Mouse (Mus musculus): ENCODE results near the gene Nup50. TPM values are rescaled to one million over a fixed set of nuclear protein-coding genes. Genes with fewer than 3 reads are reported as not detected.

Nup50 gene
- polyA plus RNA-seq, 1 experiment from 2014 or later: 32.7 TPM

DNA sequence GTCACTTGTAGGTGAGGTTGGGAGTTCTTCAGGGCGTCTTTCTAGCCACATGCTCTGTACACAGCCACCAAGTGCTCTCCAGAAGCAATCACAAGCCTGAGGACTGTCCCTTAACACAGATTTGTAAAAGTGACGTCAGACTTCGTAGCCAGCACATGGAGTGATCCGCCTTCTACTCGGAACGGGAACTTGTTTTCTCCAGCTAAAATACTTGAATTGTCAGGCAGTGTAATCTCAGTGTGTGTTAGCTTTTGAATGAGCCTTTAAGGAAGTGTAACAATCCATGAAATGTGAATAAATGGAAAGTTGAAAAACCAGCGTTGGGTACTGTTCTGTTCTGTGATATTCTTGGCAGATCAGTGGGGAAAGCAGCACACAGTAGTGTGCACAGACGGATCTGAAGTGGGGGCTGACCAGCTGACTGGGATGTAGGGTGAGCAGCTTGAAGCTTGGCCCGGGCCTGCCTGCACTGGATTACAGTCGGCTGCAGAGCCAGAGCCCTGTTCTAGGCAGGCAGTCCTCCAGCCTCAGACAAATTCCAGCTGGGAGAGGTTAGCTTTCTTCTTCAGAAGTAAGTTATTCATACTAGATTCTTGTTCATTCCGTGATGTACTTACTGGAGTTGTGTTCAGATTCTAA is 19.6 kb downstream of the Nup50 start:
- no peak overlapping the region for H3K27ac ChIP-seq (ENCODE audit: low read length)
- H3K27me3 ChIP-seq (replicated peaks; ENCODE audit: control insufficient read depth, insufficient read depth, low read length): no peaks in the 10 kb centered on the region
- no peak overlapping the region for H3K4me3 ChIP-seq (ENCODE audit: low read length)
- H3K9me3 ChIP-seq (ENCODE audit: control insufficient read depth, low read length): no peaks in the 10 kb centered on the region
- H3K4me1 ChIP-seq (ENCODE audit: control insufficient read depth, insufficient read depth, low read length): no peaks in the 10 kb centered on the region
- no peak for ATAC-seq
- H3K4me2 ChIP-seq (ENCODE audit: low read depth, low read length): no peak overlapping the region
- 70% methylated on average over 11 of the region's 11 CpGs for WGBS
- peaks cover 18% of the 10 kb centered on the region for H3K36me3 ChIP-seq (ENCODE audit: control insufficient read depth, insufficient read depth, low read length)
- no peak overlapping the region for H3K9ac ChIP-seq (ENCODE audit: low read depth, low read length)

DNA sequence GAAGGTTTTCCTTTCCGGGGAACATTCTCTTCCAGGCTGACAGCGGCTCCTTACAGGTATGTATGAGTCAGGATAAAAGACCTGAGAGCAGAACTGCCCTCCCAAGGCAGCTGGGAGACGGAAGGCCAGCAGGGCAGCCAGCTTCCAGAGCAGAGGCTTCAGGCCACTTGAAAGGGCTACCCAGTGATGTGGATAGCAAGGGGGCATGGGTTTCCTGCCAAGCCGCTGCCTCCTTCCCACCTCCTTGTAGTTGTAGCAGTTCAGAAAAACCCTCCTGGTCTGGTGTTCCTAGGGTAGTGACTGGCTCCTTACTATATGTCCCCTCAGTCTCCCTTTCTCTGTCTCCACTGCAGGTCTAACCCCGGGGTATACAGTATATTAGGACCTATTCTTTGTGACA is 21.1 kb downstream of the Nup50 start:
- 83% methylated on average over 5 of the region's 5 CpGs for WGBS
- no peaks in the 10 kb centered on the region for H3K9me3 ChIP-seq (ENCODE audit: control insufficient read depth, low read length)
- no peak overlapping the region for H3K4me3 ChIP-seq (ENCODE audit: low read length)
- no peak overlapping the region for H3K9ac ChIP-seq (ENCODE audit: low read depth, low read length)
- H3K4me1 ChIP-seq (ENCODE audit: control insufficient read depth, insufficient read depth, low read length): no peaks in the 10 kb centered on the region
- peaks cover 16% of the 10 kb centered on the region for H3K36me3 ChIP-seq (ENCODE audit: control insufficient read depth, insufficient read depth, low read length)
- H3K4me2 ChIP-seq (ENCODE audit: low read depth, low read length): no peak overlapping the region
- no peak overlapping the region for H3K27ac ChIP-seq (ENCODE audit: low read length)
- H3K27me3 ChIP-seq (replicated peaks; ENCODE audit: control insufficient read depth, insufficient read depth, low read length): no peaks in the 10 kb centered on the region
- ATAC-seq: no peak

DNA sequence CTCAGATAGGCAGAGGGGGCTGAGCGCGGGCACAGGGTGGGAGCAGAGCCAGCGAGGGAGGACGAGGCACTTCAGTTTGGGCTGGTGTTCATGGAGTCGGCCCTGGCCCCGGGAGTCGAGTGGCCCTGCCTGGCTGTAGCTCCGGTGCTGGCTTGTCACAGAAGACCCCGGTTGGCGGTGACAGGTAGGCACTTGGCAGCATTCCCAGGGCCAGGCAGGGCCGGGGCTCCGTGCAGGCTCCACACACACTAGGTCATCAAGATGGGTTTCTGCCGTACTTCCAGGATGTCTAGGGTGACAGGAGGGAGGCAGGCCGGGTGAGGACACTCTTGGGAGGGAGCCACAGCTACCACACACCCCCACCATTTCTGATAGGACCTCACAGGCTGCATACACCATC is 25.8 kb downstream of the Nup50 start:
- no peak overlapping the region for H3K9ac ChIP-seq (ENCODE audit: low read depth, low read length)
- H3K4me2 ChIP-seq (ENCODE audit: low read depth, low read length): no peak overlapping the region
- H3K4me1 ChIP-seq (ENCODE audit: control insufficient read depth, insufficient read depth, low read length): no peaks in the 10 kb centered on the region
- ATAC-seq: no peak
- H3K36me3 ChIP-seq (ENCODE audit: control insufficient read depth, insufficient read depth, low read length): peaks cover 11% of the 10 kb centered on the region
- H3K9me3 ChIP-seq (ENCODE audit: control insufficient read depth, low read length): no peaks in the 10 kb centered on the region
- no peak overlapping the region for H3K27ac ChIP-seq (ENCODE audit: low read length)
- H3K27me3 ChIP-seq (replicated peaks; ENCODE audit: control insufficient read depth, insufficient read depth, low read length): no peaks in the 10 kb centered on the region
- no peak overlapping the region for H3K4me3 ChIP-seq (ENCODE audit: low read length)
- WGBS: 89% methylated on average over 14 of the region's 14 CpGs

DNA sequence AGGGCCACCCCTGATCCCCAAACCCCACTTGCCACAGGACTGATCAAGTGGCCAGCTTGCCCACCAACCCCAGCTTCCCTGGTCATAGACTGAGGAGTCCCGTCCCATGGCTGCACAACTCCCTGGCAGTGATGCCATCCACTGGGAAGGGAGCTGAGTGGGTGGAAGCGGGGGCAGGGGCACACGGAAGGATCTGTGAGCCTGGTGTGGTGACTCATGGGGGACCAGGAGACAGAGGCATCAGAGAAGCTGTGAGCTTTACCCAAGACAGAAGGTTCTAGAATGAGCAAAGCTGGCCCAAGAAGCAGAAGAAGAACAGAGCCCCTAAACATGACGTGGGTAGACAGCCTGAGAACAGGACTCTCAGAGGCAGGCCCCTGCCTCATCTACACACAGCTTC is 26.8 kb downstream of the Nup50 start:
- Histone ChIP-seq H3K4me2 (ENCODE audit: low read depth, low read length) (no peak overlapping the region), H3K36me3 (ENCODE audit: control insufficient read depth, insufficient read depth, low read length) (peaks cover 11% of the 10 kb centered on the region), H3K9me3 (ENCODE audit: control insufficient read depth, low read length) (no peaks in the 10 kb centered on the region), H3K4me3 (ENCODE audit: low read length) (no peak overlapping the region), H3K4me1 (ENCODE audit: control insufficient read depth, insufficient read depth, low read length) (no peaks in the 10 kb centered on the region), H3K9ac (ENCODE audit: low read depth, low read length) (no peak overlapping the region), H3K27me3 (replicated peaks; ENCODE audit: control insufficient read depth, insufficient read depth, low read length) (no peaks in the 10 kb centered on the region), H3K27ac (ENCODE audit: low read length) (no peak overlapping the region)
- ATAC-seq: no peak
- WGBS: 83% methylated on average over 4 of the region's 4 CpGs

DNA sequence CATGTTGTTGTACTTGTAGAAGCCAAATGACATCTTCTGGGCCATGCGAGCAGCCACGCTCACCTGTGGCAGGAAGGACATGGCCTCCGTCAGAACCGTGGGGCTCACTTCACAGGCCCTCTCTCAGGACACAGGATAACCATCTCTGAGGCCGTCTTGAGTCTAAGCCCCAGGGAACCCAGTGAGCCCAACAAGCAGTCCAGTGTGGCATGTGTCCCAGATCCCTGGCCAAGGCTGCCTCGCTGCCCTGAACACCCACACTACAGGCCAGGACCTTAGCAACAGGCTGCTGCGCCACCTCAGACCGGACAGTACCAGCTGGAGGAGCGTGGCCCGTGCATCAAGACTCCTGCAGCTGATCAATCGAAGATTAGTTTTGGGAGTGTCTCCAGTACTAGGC is 30.0 kb downstream of the Nup50 start:
- H3K4me2 ChIP-seq (ENCODE audit: low read depth, low read length): no peak overlapping the region
- peaks cover 11% of the 10 kb centered on the region for H3K36me3 ChIP-seq (ENCODE audit: control insufficient read depth, insufficient read depth, low read length)
- WGBS: 92% methylated on average over 11 of the region's 11 CpGs
- no peaks in the 10 kb centered on the region for H3K27me3 ChIP-seq (replicated peaks; ENCODE audit: control insufficient read depth, insufficient read depth, low read length)
- no peak overlapping the region for H3K27ac ChIP-seq (ENCODE audit: low read length)
- ATAC-seq: no peak
- no peak overlapping the region for H3K9ac ChIP-seq (ENCODE audit: low read depth, low read length)
- H3K4me3 ChIP-seq (ENCODE audit: low read length): no peak overlapping the region
- H3K9me3 ChIP-seq (ENCODE audit: control insufficient read depth, low read length): no peaks in the 10 kb centered on the region
- H3K4me1 ChIP-seq (ENCODE audit: control insufficient read depth, insufficient read depth, low read length): no peaks in the 10 kb centered on the region

DNA sequence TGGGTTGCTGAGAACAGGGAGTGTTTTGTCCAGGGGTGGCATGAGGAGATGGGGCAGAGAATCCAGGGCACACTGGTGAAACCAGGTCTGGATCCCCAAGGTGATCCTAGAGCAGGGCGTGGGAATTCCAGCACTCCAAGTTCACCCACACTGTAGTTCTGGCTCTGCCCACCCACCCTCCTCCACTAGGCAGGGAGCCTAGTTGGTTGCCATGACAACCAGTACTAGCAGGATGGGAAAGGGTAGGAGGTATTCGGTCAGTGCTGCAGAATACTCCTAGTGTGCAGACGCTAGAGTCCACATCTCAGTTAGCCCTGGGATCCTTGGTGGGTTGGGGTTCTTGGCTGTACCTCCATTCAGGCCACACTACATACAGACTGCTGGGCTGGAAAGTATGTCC is 34.6 kb downstream of the Nup50 start:
- ATAC-seq: no peak
- 30% methylated on average over 3 of the region's 3 CpGs for WGBS
- Histone ChIP-seq H3K27ac (ENCODE audit: low read length) (no peak overlapping the region), H3K27me3 (replicated peaks; ENCODE audit: control insufficient read depth, insufficient read depth, low read length) (no peaks in the 10 kb centered on the region), H3K36me3 (ENCODE audit: control insufficient read depth, insufficient read depth, low read length) (peaks cover 5% of the 10 kb centered on the region; the same call in 1 of the 2 replicates), H3K4me1 (ENCODE audit: control insufficient read depth, insufficient read depth, low read length) (peaks cover 3% of the 10 kb centered on the region; the same call in 1 of the 2 replicates), H3K4me2 (ENCODE audit: low read depth, low read length) (no peak overlapping the region), H3K4me3 (ENCODE audit: low read length) (no peak overlapping the region), H3K9ac (ENCODE audit: low read depth, low read length) (no peak overlapping the region), H3K9me3 (ENCODE audit: control insufficient read depth, low read length) (no peaks in the 10 kb centered on the region)

DNA sequence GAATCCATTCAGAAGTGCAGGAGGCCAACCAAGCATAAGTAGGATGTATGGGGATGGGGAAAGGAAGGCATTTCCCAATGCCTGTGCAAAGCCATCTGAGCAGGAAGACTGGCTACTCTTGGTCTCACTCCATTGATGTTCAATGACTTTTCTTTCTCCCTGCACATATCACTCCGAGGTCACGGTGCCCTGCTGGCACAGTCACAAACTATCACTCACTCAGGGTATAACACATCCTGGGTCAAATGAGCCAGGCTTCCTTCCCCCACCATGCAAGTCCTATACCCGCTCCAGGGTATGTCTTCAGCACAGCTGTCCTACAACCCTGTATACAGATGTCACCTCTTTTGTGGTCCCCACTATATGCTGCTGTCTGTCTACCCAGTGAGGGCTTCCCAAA is 35.1 kb downstream of the Nup50 start:
- 96% methylated on average over 3 of the region's 3 CpGs for WGBS
- Histone ChIP-seq H3K4me3 (ENCODE audit: low read length) (no peak overlapping the region), H3K9me3 (ENCODE audit: control insufficient read depth, low read length) (no peaks in the 10 kb centered on the region), H3K4me2 (ENCODE audit: low read depth, low read length) (no peak overlapping the region), H3K4me1 (ENCODE audit: control insufficient read depth, insufficient read depth, low read length) (peaks cover 3% of the 10 kb centered on the region; the same call in 1 of the 2 replicates), H3K9ac (ENCODE audit: low read depth, low read length) (no peak overlapping the region), H3K27ac (ENCODE audit: low read length) (no peak overlapping the region), H3K27me3 (replicated peaks; ENCODE audit: control insufficient read depth, insufficient read depth, low read length) (no peaks in the 10 kb centered on the region), H3K36me3 (ENCODE audit: control insufficient read depth, insufficient read depth, low read length) (peaks cover 3% of the 10 kb centered on the region; the same call in 1 of the 2 replicates)
- no peak for ATAC-seq

DNA sequence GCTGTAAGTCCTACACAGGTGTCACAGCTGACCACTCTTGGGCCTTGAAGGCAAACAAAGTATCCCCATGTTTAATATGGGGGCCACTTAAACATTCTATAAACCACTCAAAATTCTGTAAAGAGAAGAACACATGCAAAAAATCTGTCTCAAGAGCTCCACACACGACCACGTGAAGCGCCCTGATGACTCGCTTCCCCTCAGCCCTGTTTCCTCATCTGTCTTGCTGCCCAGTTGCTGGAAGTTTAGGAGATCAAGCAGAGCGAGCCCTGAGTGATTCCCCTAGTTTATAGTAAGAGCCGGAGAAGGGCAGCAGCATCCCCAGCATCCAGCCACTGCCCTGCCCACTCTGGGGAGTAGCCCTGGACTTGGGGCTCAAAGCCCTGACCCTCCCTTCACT is 36.7 kb downstream of the Nup50 start:
- ATAC-seq: no peak
- Histone ChIP-seq H3K36me3 (ENCODE audit: control insufficient read depth, insufficient read depth, low read length) (no peaks in the 10 kb centered on the region), H3K27me3 (replicated peaks; ENCODE audit: control insufficient read depth, insufficient read depth, low read length) (no peaks in the 10 kb centered on the region), H3K4me1 (ENCODE audit: control insufficient read depth, insufficient read depth, low read length) (peaks cover 3% of the 10 kb centered on the region; the same call in 1 of the 2 replicates), H3K27ac (ENCODE audit: low read length) (no peak overlapping the region), H3K4me2 (ENCODE audit: low read depth, low read length) (no peak overlapping the region), H3K4me3 (ENCODE audit: low read length) (no peak overlapping the region), H3K9me3 (ENCODE audit: control insufficient read depth, low read length) (no peaks in the 10 kb centered on the region), H3K9ac (ENCODE audit: low read depth, low read length) (no peak overlapping the region)
- WGBS: 75% methylated on average over 6 of the region's 6 CpGs

DNA sequence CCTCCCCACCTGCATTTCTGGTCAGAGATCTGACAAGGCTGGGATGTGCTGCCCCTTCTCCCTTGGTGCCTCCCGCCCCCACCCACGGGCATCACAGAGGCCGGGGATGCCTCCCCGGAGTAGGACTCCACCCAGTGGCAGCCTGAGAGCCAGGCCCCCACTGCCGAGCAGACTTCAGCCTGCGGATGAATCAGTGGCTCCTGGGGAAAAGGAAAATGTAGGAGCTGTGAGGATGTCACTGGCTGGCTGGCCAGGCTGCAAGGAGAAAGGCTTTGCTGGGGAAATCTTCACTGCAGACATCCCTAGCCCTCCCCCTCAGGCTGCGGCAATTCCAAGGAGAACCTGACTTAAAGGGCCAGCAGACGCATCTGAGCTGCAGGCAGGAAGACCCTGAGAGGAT is 37.5 kb downstream of the Nup50 start:
- Histone ChIP-seq H3K36me3 (ENCODE audit: control insufficient read depth, insufficient read depth, low read length) (no peaks in the 10 kb centered on the region), H3K27me3 (replicated peaks; ENCODE audit: control insufficient read depth, insufficient read depth, low read length) (no peaks in the 10 kb centered on the region), H3K4me3 (ENCODE audit: low read length) (no peak overlapping the region), H3K9ac (ENCODE audit: low read depth, low read length) (no peak overlapping the region), H3K4me1 (ENCODE audit: control insufficient read depth, insufficient read depth, low read length) (peaks cover 3% of the 10 kb centered on the region; the same call in 1 of the 2 replicates), H3K9me3 (ENCODE audit: control insufficient read depth, low read length) (no peaks in the 10 kb centered on the region), H3K27ac (ENCODE audit: low read length) (no peak overlapping the region), H3K4me2 (ENCODE audit: low read depth, low read length) (no peak overlapping the region)
- WGBS: 42% methylated on average over 8 of the region's 8 CpGs
- no peak for ATAC-seq

DNA sequence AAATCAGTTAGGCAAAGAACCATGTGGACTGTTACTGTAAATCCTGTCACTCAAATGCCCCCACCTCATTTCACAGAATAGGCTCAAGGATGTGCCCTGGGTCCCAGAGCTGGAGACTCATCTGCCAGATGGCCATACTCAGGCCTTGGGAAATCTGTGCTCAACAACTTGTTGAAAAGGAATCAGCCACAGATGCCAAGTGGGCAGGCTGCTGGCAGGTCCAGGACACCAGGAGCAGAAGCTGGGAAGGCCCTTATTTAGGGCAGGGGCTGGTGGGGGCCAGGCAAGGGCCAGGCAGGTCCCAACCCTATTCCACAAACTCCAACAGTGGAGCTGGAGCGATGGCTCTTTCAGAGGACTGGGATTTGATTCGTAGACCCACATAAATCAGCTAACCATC is 39.3 kb downstream of the Nup50 start:
- Histone ChIP-seq H3K9ac (ENCODE audit: low read depth, low read length) (no peak overlapping the region), H3K4me3 (ENCODE audit: low read length) (no peak overlapping the region), H3K27me3 (replicated peaks; ENCODE audit: control insufficient read depth, insufficient read depth, low read length) (no peaks in the 10 kb centered on the region), H3K27ac (ENCODE audit: low read length) (no peak overlapping the region), H3K9me3 (ENCODE audit: control insufficient read depth, low read length) (no peaks in the 10 kb centered on the region), H3K36me3 (ENCODE audit: control insufficient read depth, insufficient read depth, low read length) (no peaks in the 10 kb centered on the region), H3K4me2 (ENCODE audit: low read depth, low read length) (no peak overlapping the region), H3K4me1 (ENCODE audit: control insufficient read depth, insufficient read depth, low read length) (peaks cover 3% of the 10 kb centered on the region; the same call in 1 of the 2 replicates)
- no peak for ATAC-seq
- 88% methylated on average over 2 of the region's 2 CpGs for WGBS

All from intestine, embryonic 16.5 days (tissue).